Mouse (Mus musculus) T-cell, adult 66 days (primary cell): ENCODE results near the gene AU022252. TPM values are rescaled to one million over a fixed set of nuclear protein-coding genes. Genes with fewer than 3 reads are reported as not detected.

Experiments used
- total RNA-seq, 2 experiments: library from RNA; stranded (reverse); gene quantifications; 3 replicates in 1 of 2; 4 replicates in 1 of 2; pipeline ENCODE4 v1.2.4; 2023

The AU022252 gene
- total RNA-seq: 10 to 100 TPM; 12.8 to 15.0 TPM

DNA sequence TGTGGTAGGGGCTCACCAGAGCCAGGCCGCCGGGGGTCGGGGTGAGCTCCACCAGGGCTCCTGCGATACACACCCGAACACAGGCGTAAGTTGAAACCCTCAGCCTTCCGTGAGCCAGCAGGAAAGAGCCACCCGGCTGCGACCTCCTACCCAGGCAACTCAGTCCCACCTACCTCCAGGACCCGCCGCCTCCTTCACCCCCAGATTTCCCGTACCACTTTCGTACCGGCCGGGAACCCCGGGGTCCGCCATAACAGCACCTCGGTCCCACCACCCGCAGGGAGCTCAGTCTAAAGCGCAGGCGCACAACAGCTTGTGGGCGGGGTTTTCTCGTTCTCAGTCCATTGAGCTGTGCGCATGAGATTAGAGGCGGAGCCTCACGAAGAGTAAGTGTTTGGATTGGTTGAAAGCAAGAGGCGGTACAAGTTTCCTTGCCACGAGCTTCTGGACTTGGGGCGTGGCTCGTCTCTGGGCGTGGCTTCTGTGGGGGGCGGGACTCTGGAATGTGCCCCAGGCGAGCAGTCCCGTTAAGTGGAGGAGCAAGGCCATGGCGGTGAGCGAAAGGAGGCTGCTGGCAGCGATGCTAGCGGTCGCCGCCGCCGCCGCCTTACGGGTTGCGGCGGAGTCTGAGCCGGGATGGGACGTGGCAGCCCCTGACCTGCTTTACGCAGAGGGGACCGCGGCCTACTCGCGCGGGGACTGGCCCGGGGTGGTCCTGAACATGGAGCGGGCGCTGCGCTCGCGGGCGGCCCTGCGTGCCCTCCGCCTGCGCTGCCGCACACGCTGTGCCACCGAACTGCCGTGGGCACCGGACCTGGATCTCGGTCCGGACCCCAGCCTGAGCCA, at the start of gene AU022252, which contains the start of gene P3h1:
TSS of gene AU022252 (minus strand) at position 303 of the 846 bp plus-strand sequence.
TSS of gene P3h1 (plus strand) at position 506 of the 846 bp plus-strand sequence.

GRCm38 (mm10) chr4:119255351-119255750, 22.8 kb upstream of the AU022252 start, which contains the start of gene Cldn19:
TSS of gene Cldn19 (plus strand) at chr4:119255414.

DNA sequence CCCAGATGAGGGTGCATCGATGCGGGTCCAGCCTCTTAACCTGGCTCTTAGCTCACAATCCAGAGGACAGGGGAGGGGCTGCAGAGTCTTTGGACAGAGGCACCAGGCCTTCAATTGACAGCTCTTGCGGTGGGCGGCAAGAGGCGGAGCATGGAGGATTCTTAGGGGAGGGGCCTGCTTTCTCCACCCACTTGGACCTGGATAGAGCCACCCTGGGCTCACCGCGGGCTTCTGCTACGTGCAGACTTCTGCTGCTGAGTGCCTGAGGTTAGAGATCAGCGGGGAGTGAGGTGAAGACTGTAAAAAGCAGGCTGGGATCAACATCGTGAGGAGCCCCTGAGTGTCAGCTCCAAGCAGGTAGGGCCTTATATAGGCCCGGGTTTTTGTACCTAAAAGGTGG, 14.3 kb downstream of the AU022252 start, which contains the start of gene Tmem269:
TSS of gene Tmem269 (minus strand) at position 49 of the 400 bp plus-strand sequence.

DNA sequence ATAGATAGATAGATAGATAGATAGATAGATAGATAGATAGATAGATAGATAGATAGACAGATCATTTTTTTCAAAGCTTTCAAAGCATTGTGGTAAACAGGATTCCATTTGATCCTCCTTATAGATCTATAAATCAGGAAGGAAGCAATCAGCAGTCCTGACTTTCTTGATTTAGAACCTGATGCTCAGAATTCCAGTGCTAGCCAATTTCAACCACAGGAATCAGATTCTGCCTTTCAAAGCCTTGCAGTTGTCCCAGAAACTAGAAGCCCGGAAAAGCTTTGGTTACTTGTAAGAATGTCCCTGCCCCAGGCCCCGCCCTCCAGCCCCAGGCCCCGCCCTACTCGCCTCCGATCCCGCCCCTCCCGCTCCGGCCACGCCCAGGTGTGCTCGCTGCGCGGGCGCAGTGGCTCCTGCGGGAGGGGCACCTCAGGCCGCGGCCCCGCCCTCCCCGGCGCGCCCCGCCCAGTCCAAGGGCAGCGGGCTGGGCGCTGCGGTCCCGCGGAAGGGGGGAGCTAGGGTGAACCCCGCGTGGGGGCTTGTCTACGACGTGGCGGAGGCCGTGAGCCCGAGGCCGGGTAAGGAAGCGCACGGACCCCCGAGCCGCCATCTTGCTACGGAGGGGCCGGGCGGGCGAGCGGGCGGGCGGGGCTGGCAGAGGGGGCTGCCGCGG, 37.5 kb downstream of the AU022252 start, which contains the start of gene Svbp:
TSS of gene Svbp (plus strand) at position 398 of the 673 bp plus-strand sequence.

GRCm38 (mm10) chr4:119189864-119190263, 42.6 kb downstream of the AU022252 start, which contains the start of gene Ermap:
TSS of gene Ermap (minus strand) at chr4:119190011.

GRCm38 (mm10) chr4:119173851-119174453, 58.6 kb downstream of the AU022252 start, which contains the start of gene Zfp691:
TSS of gene Zfp691 (minus strand) at chr4:119174195.

Other genes with a start within 250 kb of the AU022252 start
- gene Slc2a1, start 124.0 kb downstream of the AU022252 start, total RNA-seq: 10 to 100 TPM; 27.2 to 46.2 TPM
- 10 to 100 TPM in 1 of 2 experiments, 1 to 10 TPM in 1; 6.5 to 10.3 TPM for gene Zfp691, start 58.5 kb downstream of the AU022252 start, total RNA-seq
- gene Ermap, start 42.7 kb downstream of the AU022252 start, total RNA-seq: 1 to 10 TPM; 2.7 to 6.1 TPM
- gene Svbp, start 37.4 kb downstream of the AU022252 start, total RNA-seq: 10 to 100 TPM; 18.5 to 26.4 TPM
- under 1 TPM; 0.41 to 0.47 TPM for gene Tmem269, start 14.5 kb downstream of the AU022252 start, total RNA-seq
- 1 to 10 TPM; 7.7 to 7.9 TPM for gene P3h1, start 203 bp upstream of the AU022252 start, total RNA-seq
- gene Cldn19, start 22.7 kb upstream of the AU022252 start, total RNA-seq: not detected
- 100 to 1,000 TPM; 353 to 355 TPM for gene Ybx1, start 61.9 kb upstream of the AU022252 start, total RNA-seq
- gene Ppih, start 87.8 kb upstream of the AU022252 start, total RNA-seq: 10 to 100 TPM; 26.5 to 39.1 TPM
- 1 to 10 TPM; 3.5 to 4.6 TPM for gene Ccdc30, start 182.8 kb upstream of the AU022252 start, total RNA-seq
- 10 to 100 TPM; 11.9 to 14.6 TPM for gene Ppcs, start 189.7 kb upstream of the AU022252 start, total RNA-seq
- not detected for gene Zmynd12, start 190.1 kb upstream of the AU022252 start, total RNA-seq